Mouse (Mus musculus): ENCODE measurements at regions not wholly inside any gene's neighbourhood (a gene's known extent, or its start where the extent isn't known, plus 50 kb on each side); places are given as distances from the start of the nearest gene placed in this dataset.

DNA sequence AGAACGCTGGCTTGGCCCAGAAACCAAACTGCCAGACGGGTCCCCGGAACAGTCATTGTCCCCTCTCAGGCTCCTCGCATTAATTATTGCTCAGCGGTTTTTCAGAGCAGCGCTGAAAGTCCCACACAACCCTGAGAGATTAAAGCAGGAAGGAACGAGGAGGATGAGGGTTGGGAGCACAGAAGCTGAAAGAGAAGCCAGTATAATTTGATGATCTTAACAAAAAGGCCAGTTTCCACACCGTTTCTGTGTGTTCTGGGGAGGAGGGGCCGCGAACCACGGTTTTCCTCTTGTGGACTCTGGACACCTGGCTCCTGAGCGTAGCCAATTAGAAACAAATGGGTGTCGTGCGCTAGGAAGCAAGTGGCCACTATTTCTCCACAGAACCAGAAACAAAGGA, 60.3 kb upstream of the Zfp644 start:
- TF ChIP-seq CTCF (IDR thresholded peaks at IDR 0.05; ENCODE audit: borderline replicate concordance, extremely low read depth, insufficient read depth, insufficient read length) (no peak), POLR2A (IDR thresholded peaks at IDR 0.05; ENCODE audit: borderline replicate concordance, extremely low read depth, insufficient read depth, insufficient read length, poor library complexity, severe bottlenecking) (no peak)

Measured in brain, embryonic 14.5 days (tissue).